Mouse (Mus musculus): ENCODE measurements around the gene Rnh1.

DNA sequence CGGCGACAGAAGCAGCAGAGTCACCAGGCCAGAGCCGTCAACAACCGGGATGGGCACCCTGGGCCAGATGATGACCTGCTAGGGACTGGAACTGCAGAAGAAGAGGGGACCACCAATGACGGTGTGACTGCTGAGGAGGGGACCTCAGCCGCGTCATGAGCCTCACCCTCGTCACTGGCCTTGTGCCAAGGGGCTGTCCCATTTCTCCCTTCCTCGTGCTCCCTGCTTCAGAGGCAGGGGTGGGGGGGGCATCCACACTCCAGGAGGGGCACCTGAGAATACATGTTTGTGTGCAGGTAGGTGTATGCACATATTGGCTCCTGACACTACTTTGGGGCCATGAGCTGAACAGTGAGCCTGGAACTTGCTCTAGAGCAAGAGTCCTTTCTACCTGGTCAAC lies 17.3 kb downstream of the Rnh1 start:
- TF ChIP-seq CTCF (IDR thresholded peaks at IDR 0.05; ENCODE audit: low read depth) (no peak), EP300 (IDR thresholded peaks at IDR 0.05; ENCODE audit: low read depth) (no peak)
